Mouse (Mus musculus) cerebellum, adult 2 months (tissue): ENCODE data around the gene 1810010D01Rik.

Source experiments
- CTCF ChIP-seq: fragments of 200-500 bp; IDR thresholded peaks from 2 replicates; pipeline ENCODE4 v1.5.1; 2011; ENCODE audit warnings: low read depth, mild to moderate bottlenecking, control low read depth, low read length, moderate library complexity, borderline replicate concordance; ENCODE audit not compliant: insufficient read depth
- POLR2A ChIP-seq: fragments of 200-500 bp; IDR thresholded peaks from 2 replicates; pipeline ENCODE4 v1.6.1; 2011; ENCODE audit warnings: low read length, control low read depth, borderline replicate concordance; ENCODE audit not compliant: insufficient read depth

GRCm38 (mm10) chr7:145194455-145195161 is 13.3 kb downstream of the 1810010D01Rik start:
- TF ChIP-seq CTCF (no peak), POLR2A (no peak)
